Mouse (Mus musculus): ENCODE data around the gene Nop2.

DNA sequence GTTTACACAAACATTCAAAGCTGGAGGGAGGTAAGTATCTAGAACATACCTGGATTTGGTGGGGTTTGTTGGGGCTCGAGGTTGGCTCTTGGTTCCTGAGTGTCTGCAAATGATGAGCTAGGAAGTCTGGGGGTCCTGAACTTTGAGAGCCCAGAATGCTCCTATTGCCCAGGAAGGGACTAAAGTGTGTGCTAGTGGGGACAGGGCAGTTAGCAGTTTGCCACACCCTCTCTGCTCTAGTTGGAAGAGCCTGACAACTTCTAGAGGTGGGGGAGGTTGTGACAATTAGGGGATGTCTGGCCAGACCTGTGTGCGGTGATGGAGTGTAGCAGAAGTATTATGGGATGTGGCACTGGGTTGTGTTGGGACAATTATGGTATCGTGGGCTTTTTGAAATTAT is 36.9 kb upstream of the Nop2 start:
- TF ChIP-seq CTCF (IDR thresholded peaks at IDR 0.05; ENCODE audit: low read depth): no peak
- TF ChIP-seq EP300 (optimal IDR thresholded peaks at IDR 0.05): no peak

Data from stomach, postnatal 0 days (tissue).